Mouse (Mus musculus) cerebellum, adult 2 months (tissue): ENCODE results near the gene Sh3pxd2a.

ENCODE experiments used
- CTCF ChIP-seq: fragments of 200-500 bp; IDR thresholded peaks from 2 replicates; pipeline ENCODE4 v1.5.1; 2011; ENCODE audit warnings: low read depth, mild to moderate bottlenecking, control low read depth, low read length, moderate library complexity, borderline replicate concordance; ENCODE audit not compliant: insufficient read depth
- POLR2A ChIP-seq: fragments of 200-500 bp; IDR thresholded peaks from 2 replicates; pipeline ENCODE4 v1.6.1; 2011; ENCODE audit warnings: low read length, control low read depth, borderline replicate concordance; ENCODE audit not compliant: insufficient read depth

- TF ChIP-seq POLR2A = no peak
- TF ChIP-seq CTCF = no peak
These were observed 73.3 kb downstream of the Sh3pxd2a start for GRCm38 (mm10) chr19:47390878-47391277.
